Mouse (Mus musculus) G1E (cell line): ENCODE data around the gene Csf3.

Experiments used
- CTCF ChIP-seq: IDR thresholded peaks from 2 replicates; pipeline ENCODE4 v1.5.1; 2012; ENCODE audit warnings: low read depth, low read length, inconsistent platforms, mixed read lengths
- GATA1 ChIP-seq: IDR thresholded peaks from 2 replicates; pipeline ENCODE4 v1.6.1; 2012; ENCODE audit warnings: borderline replicate concordance, low read length, inconsistent platforms, mixed read lengths
- POLR2AphosphoS5 ChIP-seq: IDR thresholded peaks from 2 replicates; pipeline ENCODE4 v1.6.1; 2012; ENCODE audit warnings: low read depth, low read length, inconsistent platforms; ENCODE audit not compliant: insufficient replicate concordance
- TAL1 ChIP-seq: conservative IDR thresholded peaks from 2 replicates; pipeline ENCODE4 v1.6.1; 2012; ENCODE audit warnings: low read depth, low read length, inconsistent platforms, mixed read lengths

DNA sequence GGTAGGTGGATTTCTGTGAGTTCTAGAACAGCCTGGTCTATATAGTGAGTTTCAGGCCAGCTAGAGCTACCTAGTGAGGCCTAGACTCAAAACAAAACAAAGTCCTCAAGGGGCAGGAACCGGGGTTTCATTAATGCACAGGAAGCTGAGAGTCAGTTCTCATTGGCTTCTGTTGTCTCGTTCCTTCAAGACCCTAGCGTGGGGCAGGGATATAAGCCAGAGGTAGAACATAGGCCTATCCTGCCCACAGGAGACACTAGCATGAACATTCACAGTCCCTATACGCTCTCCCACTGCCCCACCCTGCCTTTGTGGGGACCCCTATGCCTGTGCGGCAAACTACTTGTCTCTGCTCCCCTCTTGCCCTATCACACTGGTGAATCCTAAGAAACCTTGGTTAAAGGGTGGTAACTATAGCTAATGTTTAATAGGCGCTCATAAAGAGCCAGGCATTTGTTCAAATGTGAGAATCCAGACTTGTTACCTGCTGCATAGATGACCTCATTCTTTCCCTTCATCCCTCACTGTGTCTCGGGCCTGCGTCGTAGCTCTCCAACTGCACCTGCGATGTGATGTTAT lies 51.6 kb downstream of the Csf3 start:
- no peak for TF ChIP-seq CTCF
- no peak for TF ChIP-seq POLR2AphosphoS5
- TF ChIP-seq GATA1, result no peak
- no peak for TF ChIP-seq TAL1
